Mouse (Mus musculus) R1 (cell line): ENCODE results near the gene Hist1h1c.
"Not testable (repeated sequence)": the region's sequence is repeated elsewhere in the genome, so short reads cannot be mapped to it uniquely, and the experiment has no call there.

ENCODE experiments used
- DNase-seq: peaks from one replicate; pipeline ENCODE4 v3.0.0-alpha.2; 2018; ENCODE audit warnings: low read depth, low spot score

The Hist1h1c gene

GRCm38 (mm10) chr13:23738677-23739068 lies at the start of gene Hist1h1c:
Hist1h1c (plus strand) TSS chr13:23738808.
- peak; percentile 94 for DNase-seq

- no peak for DNase-seq
Observed at GRCm38 (mm10) chr13:23688956-23689355, 49.7 kb upstream of the Hist1h1c start.

- no peak for DNase-seq
Observed at GRCm38 (mm10) chr13:23689459-23689858, 49.1 kb upstream of the Hist1h1c start.

- DNase-seq = no peak
Observed at GRCm38 (mm10) chr13:23693856-23694440, 44.7 kb upstream of the Hist1h1c start.

- DNase-seq = no peak
Observed at GRCm38 (mm10) chr13:23694956-23695355, 43.7 kb upstream of the Hist1h1c start.

- no peak for DNase-seq
Observed at GRCm38 (mm10) chr13:23695514-23695913, 43.1 kb upstream of the Hist1h1c start, which contains the start of gene Hist1h1t. Hist1h1t (plus strand) TSS chr13:23695814.

GRCm38 (mm10) chr13:23696061-23696474 lies 42.5 kb upstream of the Hist1h1c start:
- peak; percentile 70 for DNase-seq

GRCm38 (mm10) chr13:23697491-23698299 lies 40.9 kb upstream of the Hist1h1c start:
- DNase-seq = peak; percentile 84

- peak; percentile 98 for DNase-seq
Observed at GRCm38 (mm10) chr13:23698300-23698693, 40.3 kb upstream of the Hist1h1c start, which contains the start of gene Hist1h4c. Hist1h4c (minus strand) TSS chr13:23698454.

GRCm38 (mm10) chr13:23698996-23699395 lies 39.6 kb upstream of the Hist1h1c start:
- DNase-seq = no peak

- DNase-seq = no peak
Observed at GRCm38 (mm10) chr13:23699767-23700166, 38.8 kb upstream of the Hist1h1c start.

- DNase-seq = peak; percentile 88
Observed at GRCm38 (mm10) chr13:23700786-23701520, 37.7 kb upstream of the Hist1h1c start.

- no peak for DNase-seq
Observed at GRCm38 (mm10) chr13:23702220-23702619, 36.4 kb upstream of the Hist1h1c start.

- DNase-seq = not testable (repeated sequence)
Observed at GRCm38 (mm10) chr13:23702801-23703200, 35.8 kb upstream of the Hist1h1c start.

GRCm38 (mm10) chr13:23705751-23706356 lies 32.8 kb upstream of the Hist1h1c start:
- DNase-seq = no peak

GRCm38 (mm10) chr13:23706771-23707170 lies 31.8 kb upstream of the Hist1h1c start:
- no peak for DNase-seq

- no peak for DNase-seq
Observed at GRCm38 (mm10) chr13:23708041-23708440, 30.6 kb upstream of the Hist1h1c start.

GRCm38 (mm10) chr13:23708654-23709053 lies 30.0 kb upstream of the Hist1h1c start:
- DNase-seq = no peak

GRCm38 (mm10) chr13:23709714-23710373 lies 28.8 kb upstream of the Hist1h1c start:
- no peak for DNase-seq

GRCm38 (mm10) chr13:23710374-23711089 lies 28.1 kb upstream of the Hist1h1c start, which contains the start of gene Hfe:
Hfe (minus strand) TSS chr13:23710854.
- DNase-seq = peak; percentile 43
